Mouse (Mus musculus): ENCODE data around the gene Slc1a7.

The Slc1a7 gene

GRCm38 (mm10) chr4:107952845-107953244, 15.3 kb upstream of the Slc1a7 start:
- TF ChIP-seq GATA4 (IDR thresholded peaks at IDR 0.05; ENCODE audit: insufficient replicate concordance, low read length): no peak

- TF ChIP-seq GATA4 (IDR thresholded peaks at IDR 0.05; ENCODE audit: insufficient replicate concordance, low read length): no peak
Observed at GRCm38 (mm10) chr4:107955691-107956090, 12.4 kb upstream of the Slc1a7 start.

- no peak for TF ChIP-seq GATA4 (IDR thresholded peaks at IDR 0.05; ENCODE audit: insufficient replicate concordance, low read length)
Observed at GRCm38 (mm10) chr4:107958487-107958886, 9.6 kb upstream of the Slc1a7 start.

- no peak; the same call in 1 of the 2 replicates for TF ChIP-seq GATA4 (IDR thresholded peaks at IDR 0.05; ENCODE audit: insufficient replicate concordance, low read length)
Observed at GRCm38 (mm10) chr4:107962044-107962732, 5.9 kb upstream of the Slc1a7 start.

GRCm38 (mm10) chr4:107962792-107963191, 5.3 kb upstream of the Slc1a7 start:
- no peak for TF ChIP-seq GATA4 (IDR thresholded peaks at IDR 0.05; ENCODE audit: insufficient replicate concordance, low read length)

GRCm38 (mm10) chr4:107966416-107967109, 1.6 kb upstream of the Slc1a7 start:
- TF ChIP-seq GATA4 (IDR thresholded peaks at IDR 0.05; ENCODE audit: insufficient replicate concordance, low read length): no peak

- TF ChIP-seq GATA4 (IDR thresholded peaks at IDR 0.05; ENCODE audit: insufficient replicate concordance, low read length): no peak
Observed at GRCm38 (mm10) chr4:107969781-107970180, 1.6 kb downstream of the Slc1a7 start.

- no peak for TF ChIP-seq GATA4 (IDR thresholded peaks at IDR 0.05; ENCODE audit: insufficient replicate concordance, low read length)
Observed at GRCm38 (mm10) chr4:107971162-107971561, 3.0 kb downstream of the Slc1a7 start.

- no peak for TF ChIP-seq GATA4 (IDR thresholded peaks at IDR 0.05; ENCODE audit: insufficient replicate concordance, low read length)
Observed at GRCm38 (mm10) chr4:107974527-107974926, 6.4 kb downstream of the Slc1a7 start.

GRCm38 (mm10) chr4:107975004-107975403, 6.9 kb downstream of the Slc1a7 start:
- no peak for TF ChIP-seq GATA4 (IDR thresholded peaks at IDR 0.05; ENCODE audit: insufficient replicate concordance, low read length)

- no peak for TF ChIP-seq GATA4 (IDR thresholded peaks at IDR 0.05; ENCODE audit: insufficient replicate concordance, low read length)
Observed at GRCm38 (mm10) chr4:107977593-107977992, 9.5 kb downstream of the Slc1a7 start.

GRCm38 (mm10) chr4:107979530-107979929, 11.4 kb downstream of the Slc1a7 start:
- TF ChIP-seq GATA4 (IDR thresholded peaks at IDR 0.05; ENCODE audit: insufficient replicate concordance, low read length): no peak

- TF ChIP-seq GATA4 (IDR thresholded peaks at IDR 0.05; ENCODE audit: insufficient replicate concordance, low read length): no peak
Observed at GRCm38 (mm10) chr4:107980002-107980600, 12.0 kb downstream of the Slc1a7 start.

- no peak for TF ChIP-seq GATA4 (IDR thresholded peaks at IDR 0.05; ENCODE audit: insufficient replicate concordance, low read length)
Observed at GRCm38 (mm10) chr4:107983717-107984116, 15.6 kb downstream of the Slc1a7 start.

- TF ChIP-seq GATA4 (IDR thresholded peaks at IDR 0.05; ENCODE audit: insufficient replicate concordance, low read length): no peak
Observed at GRCm38 (mm10) chr4:107984282-107984981, 16.3 kb downstream of the Slc1a7 start.

Measured in liver, adult (tissue).